Mouse (Mus musculus): ENCODE data around the gene Gm44973. TPM values are rescaled to one million over a fixed set of nuclear protein-coding genes. Genes with fewer than 3 reads are reported as not detected.
A peak's percentile ranks its signal among the peaks of the same experiment; 100 is the strongest.

Gene Gm44973
- polyA plus RNA-seq, 1 experiment from 2014 or later: not detected

- Histone ChIP-seq H3K27me3 (replicated peaks) (peaks cover 59% of the 10 kb centered on the region), H3K4me3 (peak overlapping the region; percentile 91), H3K9ac (peak overlapping the region; percentile 88), H3K4me2 (peak overlapping the region; percentile 88), H3K4me1 (replicated peaks) (peaks cover 41% of the 10 kb centered on the region), H3K27ac (ENCODE audit: poor library complexity, severe bottlenecking) (no peak overlapping the region), H3K9me3 (replicated peaks) (no peaks in the 10 kb centered on the region), H3K36me3 (no peaks in the 10 kb centered on the region)
- WGBS: 7% methylated on average over 10 of the region's 12 CpGs
- ATAC-seq (ENCODE audit: insufficient number of reproducible peaks, low FRiP score): no peak
Measured at GRCm38 (mm10) chr7:5052438-5052837, 37.1 kb downstream of the Gm44973 start.

DNA sequence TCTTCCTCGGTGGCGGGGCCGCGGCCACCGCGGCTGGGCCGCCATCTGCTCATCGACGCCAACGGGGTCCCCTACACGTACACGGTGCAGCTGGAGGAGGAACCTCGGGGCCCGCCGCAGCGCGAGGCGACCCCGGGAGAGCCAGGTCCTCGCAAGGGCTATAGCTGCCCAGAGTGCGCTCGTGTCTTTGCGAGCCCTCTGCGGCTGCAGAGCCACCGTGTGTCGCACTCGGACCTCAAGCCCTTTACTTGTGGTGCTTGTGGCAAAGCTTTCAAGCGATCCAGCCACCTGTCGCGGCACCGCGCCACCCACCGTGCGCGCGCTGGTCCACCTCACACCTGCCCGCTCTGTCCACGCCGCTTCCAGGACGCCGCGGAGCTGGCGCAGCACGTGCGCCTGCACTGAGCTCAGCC, 37.6 kb downstream of the Gm44973 start:
- no peak for ATAC-seq (ENCODE audit: insufficient number of reproducible peaks, low FRiP score)
- H3K4me1 ChIP-seq (replicated peaks): peaks cover 41% of the 10 kb centered on the region
- H3K36me3 ChIP-seq: no peaks in the 10 kb centered on the region
- WGBS: 6% methylated on average over 45 of the region's 45 CpGs
- H3K9ac ChIP-seq: peak overlapping the region; percentile 88
- peak overlapping the region; percentile 91 for H3K4me3 ChIP-seq
- H3K27me3 ChIP-seq (replicated peaks): peaks cover 64% of the 10 kb centered on the region
- H3K4me2 ChIP-seq: peak overlapping the region; percentile 88
- H3K27ac ChIP-seq (ENCODE audit: poor library complexity, severe bottlenecking): no peak overlapping the region
- no peaks in the 10 kb centered on the region for H3K9me3 ChIP-seq (replicated peaks)

DNA sequence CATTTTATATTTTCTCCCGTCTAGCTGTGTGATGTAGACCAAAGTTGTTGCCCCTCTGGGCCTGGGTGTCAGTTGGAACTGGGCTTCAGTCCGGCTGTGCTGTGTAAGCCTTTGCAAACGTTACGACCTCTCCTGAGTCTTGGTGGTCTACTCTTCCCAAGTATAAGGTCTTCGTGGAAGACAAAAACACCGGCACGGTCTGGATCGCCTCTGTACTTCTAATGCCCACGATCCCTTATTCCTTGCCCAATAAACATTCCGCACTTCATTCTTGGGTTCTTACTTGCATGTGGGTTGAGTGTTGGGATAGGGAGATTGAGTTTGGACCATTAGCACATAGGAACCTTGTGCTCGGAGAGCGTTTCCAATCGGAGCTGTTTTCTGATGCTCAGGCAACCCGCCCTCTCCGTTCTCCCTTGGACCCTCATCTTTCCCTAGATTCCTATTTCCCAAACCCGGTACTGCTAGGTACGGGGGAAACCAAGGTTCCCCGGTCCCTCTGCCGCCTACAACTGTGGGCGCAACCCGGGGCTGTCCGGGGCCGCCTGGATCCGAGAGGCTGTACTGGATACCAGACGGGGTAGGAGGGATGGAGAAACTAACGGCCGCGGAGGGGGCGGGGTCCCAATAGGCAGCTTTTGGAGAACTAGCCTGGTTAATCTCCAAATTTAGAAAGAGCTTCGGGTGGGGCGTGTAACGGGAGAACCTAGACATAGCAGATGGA, 38.3 kb downstream of the Gm44973 start:
- ATAC-seq (ENCODE audit: insufficient number of reproducible peaks, low FRiP score): no peak
- Histone ChIP-seq H3K36me3 (no peaks in the 10 kb centered on the region), H3K27me3 (replicated peaks) (peaks cover 70% of the 10 kb centered on the region), H3K4me1 (replicated peaks) (peaks cover 41% of the 10 kb centered on the region), H3K4me3 (peak overlapping the region; percentile 91), H3K9ac (peak overlapping the region; percentile 47), H3K4me2 (peak overlapping the region; percentile 88), H3K9me3 (replicated peaks) (no peaks in the 10 kb centered on the region), H3K27ac (ENCODE audit: poor library complexity, severe bottlenecking) (no peak overlapping the region)
- 7% methylated on average over 32 of the region's 32 CpGs for WGBS

- no peak for ATAC-seq (ENCODE audit: insufficient number of reproducible peaks, low FRiP score)
- peaks cover 42% of the 10 kb centered on the region for H3K4me1 ChIP-seq (replicated peaks)
- 3% methylated on average over 44 of the region's 55 CpGs for WGBS
Measured at GRCm38 (mm10) chr7:5056651-5057263, 41.5 kb downstream of the Gm44973 start.

DNA sequence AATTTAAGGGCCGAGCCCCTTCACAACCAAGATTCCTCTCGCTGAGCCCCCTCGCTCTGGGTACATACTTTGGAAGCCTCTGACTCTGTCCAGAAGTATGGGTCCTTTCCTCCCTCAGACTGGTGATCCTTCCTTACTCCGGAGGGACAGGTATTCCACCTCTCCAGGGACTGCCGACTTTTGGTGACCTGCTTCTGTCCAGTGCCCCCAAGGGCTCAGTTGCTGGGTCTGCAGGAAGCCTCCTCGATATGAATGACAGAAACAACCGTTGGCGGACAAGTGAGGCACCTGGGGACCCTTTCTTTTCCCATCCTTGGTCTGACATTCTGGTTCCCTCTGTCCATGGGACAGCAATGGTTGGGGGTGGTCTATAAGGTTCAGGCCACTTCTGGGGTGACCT, 42.1 kb downstream of the Gm44973 start:
- no peak for ATAC-seq (ENCODE audit: insufficient number of reproducible peaks, low FRiP score)
- Histone ChIP-seq H3K9ac (no peak overlapping the region), H3K4me2 (peak overlapping the region; percentile 64; the same call in 1 of the 2 replicates), H3K4me3 (peak overlapping the region; percentile 42; the same call in 1 of the 2 replicates), H3K27me3 (replicated peaks) (peaks cover 66% of the 10 kb centered on the region), H3K27ac (ENCODE audit: poor library complexity, severe bottlenecking) (no peak overlapping the region), H3K9me3 (replicated peaks) (no peaks in the 10 kb centered on the region), H3K4me1 (replicated peaks) (peaks cover 35% of the 10 kb centered on the region), H3K36me3 (no peaks in the 10 kb centered on the region)
- 31% methylated on average over 8 of the region's 8 CpGs for WGBS

More at GRCm38 (mm10) chr7:5056651-5057263, 41.5 kb downstream of the Gm44973 start:
- no peaks in the 10 kb centered on the region for H3K36me3 ChIP-seq
- H3K9me3 ChIP-seq (replicated peaks): no peaks in the 10 kb centered on the region
- H3K27me3 ChIP-seq (replicated peaks): peaks cover 72% of the 10 kb centered on the region
- peak overlapping the region; percentile 57 for H3K9ac ChIP-seq
- no peak overlapping the region for H3K27ac ChIP-seq (ENCODE audit: poor library complexity, severe bottlenecking)
- peak overlapping the region; percentile 42 for H3K4me3 ChIP-seq
- peak overlapping the region; percentile 64 for H3K4me2 ChIP-seq

DNA sequence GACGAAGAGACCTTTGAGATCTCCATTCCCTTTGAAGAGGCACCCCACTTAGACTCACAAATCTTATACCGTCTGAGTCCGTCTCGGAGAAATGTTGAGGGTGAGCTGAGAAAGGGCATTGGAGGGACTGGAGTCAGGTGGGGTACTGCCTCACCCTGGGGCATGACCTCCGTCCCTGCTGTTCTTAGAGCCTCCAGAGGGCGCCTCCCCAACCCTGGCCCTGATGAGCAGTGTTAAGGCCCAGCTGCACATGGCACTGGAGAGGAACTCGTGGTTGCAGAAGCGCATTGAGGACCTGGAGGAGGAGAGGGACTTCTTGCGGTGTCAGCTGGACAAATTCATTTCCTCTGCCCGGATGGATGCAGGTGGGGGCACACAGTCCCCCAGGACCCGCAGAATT, 42.5 kb downstream of the Gm44973 start:
- peaks cover 31% of the 10 kb centered on the region for H3K4me1 ChIP-seq (replicated peaks)
- no peaks in the 10 kb centered on the region for H3K36me3 ChIP-seq
- H3K27me3 ChIP-seq (replicated peaks): peaks cover 61% of the 10 kb centered on the region
- H3K4me2 ChIP-seq: no peak overlapping the region
- no peaks in the 10 kb centered on the region for H3K9me3 ChIP-seq (replicated peaks)
- no peak for ATAC-seq (ENCODE audit: insufficient number of reproducible peaks, low FRiP score)
- no peak overlapping the region for H3K4me3 ChIP-seq
- no peak overlapping the region for H3K9ac ChIP-seq
- H3K27ac ChIP-seq (ENCODE audit: poor library complexity, severe bottlenecking): no peak overlapping the region
- WGBS: 32% methylated on average over 11 of the region's 11 CpGs

- H3K27ac ChIP-seq (ENCODE audit: poor library complexity, severe bottlenecking): no peak overlapping the region
- no peak overlapping the region for H3K9ac ChIP-seq
- no peak for ATAC-seq (ENCODE audit: insufficient number of reproducible peaks, low FRiP score)
- H3K4me3 ChIP-seq: no peak overlapping the region
- no peaks in the 10 kb centered on the region for H3K9me3 ChIP-seq (replicated peaks)
- no peaks in the 10 kb centered on the region for H3K36me3 ChIP-seq
- H3K4me1 ChIP-seq (replicated peaks): peaks cover 28% of the 10 kb centered on the region
- H3K4me2 ChIP-seq: no peak overlapping the region
- peaks cover 53% of the 10 kb centered on the region for H3K27me3 ChIP-seq (replicated peaks)
- WGBS: 77% methylated on average over 1 of the region's 1 CpGs
Measured at GRCm38 (mm10) chr7:5058631-5059030, 43.3 kb downstream of the Gm44973 start.

DNA sequence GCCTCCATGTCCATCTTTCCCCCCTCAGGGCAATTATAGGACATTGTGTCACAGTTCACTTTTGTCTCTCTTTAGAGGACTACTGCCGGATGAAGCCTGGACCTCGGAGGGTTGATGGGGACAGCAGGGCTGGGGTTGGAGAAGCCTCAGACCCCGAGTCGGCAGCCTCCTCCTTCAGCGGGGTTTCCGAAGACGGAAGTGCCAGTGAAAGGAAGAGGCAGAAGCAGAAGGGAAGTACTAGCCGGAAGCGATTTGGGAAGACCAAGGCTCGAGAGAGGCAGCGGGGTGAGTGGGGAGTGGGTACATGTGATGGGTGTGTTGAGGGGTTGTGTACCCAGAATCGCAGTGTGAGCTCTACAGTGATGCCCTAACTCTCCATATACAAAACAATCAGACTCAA, 44.1 kb downstream of the Gm44973 start:
- Histone ChIP-seq H3K36me3 (no peaks in the 10 kb centered on the region), H3K4me1 (replicated peaks) (peaks cover 30% of the 10 kb centered on the region), H3K4me3 (no peak overlapping the region), H3K9ac (no peak overlapping the region), H3K27ac (ENCODE audit: poor library complexity, severe bottlenecking) (no peak overlapping the region), H3K27me3 (replicated peaks) (peaks cover 45% of the 10 kb centered on the region), H3K9me3 (replicated peaks) (no peaks in the 10 kb centered on the region), H3K4me2 (peak overlapping the region; percentile 92; the same call in 1 of the 2 replicates)
- no peak for ATAC-seq (ENCODE audit: insufficient number of reproducible peaks, low FRiP score)
- WGBS: 91% methylated on average over 12 of the region's 12 CpGs

- WGBS: 2% methylated on average over 27 of the region's 27 CpGs
- no peak for ATAC-seq (ENCODE audit: insufficient number of reproducible peaks, low FRiP score)
Measured at GRCm38 (mm10) chr7:5060239-5060731, 45.0 kb downstream of the Gm44973 start.

DNA sequence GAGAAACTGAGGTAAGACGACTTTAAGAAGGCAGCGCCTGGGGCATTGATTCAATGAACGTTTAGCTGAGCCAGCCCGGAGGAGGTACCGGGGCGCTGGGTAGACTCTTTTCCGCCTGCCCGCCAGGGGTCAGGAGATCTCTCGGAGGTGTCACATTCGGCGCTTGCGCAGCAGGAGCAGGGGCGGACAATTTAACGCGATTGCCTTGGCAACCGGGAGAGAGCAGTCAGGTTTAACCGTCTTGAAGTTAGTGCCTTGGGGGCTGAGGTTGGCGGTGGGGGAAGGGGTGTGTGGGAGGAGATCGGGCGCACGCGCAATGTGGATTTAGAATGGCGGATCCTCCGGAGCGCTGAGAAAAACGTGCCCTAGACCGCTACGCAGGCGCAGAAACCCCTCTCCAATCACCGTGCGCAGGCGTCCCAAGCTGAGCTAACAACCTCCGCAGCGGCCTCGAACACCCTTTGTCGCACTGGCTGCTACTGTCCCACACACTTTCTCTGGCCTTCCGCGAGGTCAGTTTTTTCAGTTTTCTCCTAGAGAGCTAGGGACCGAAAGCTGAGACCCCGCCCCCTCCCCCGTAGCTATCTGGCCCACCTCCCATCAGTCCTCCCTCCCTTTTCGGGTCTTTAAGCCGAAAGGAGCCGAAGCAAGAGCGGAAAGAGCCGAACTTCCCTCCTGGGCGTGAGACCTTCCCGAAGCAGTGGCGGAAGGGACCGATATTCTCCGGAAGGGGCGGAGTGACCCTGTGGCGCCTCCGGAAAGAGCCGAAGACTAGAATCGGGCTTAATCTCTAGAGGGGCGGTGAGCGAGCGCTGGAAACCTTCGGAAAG, 45.9 kb downstream of the Gm44973 start:
- peaks cover 42% of the 10 kb centered on the region for H3K4me1 ChIP-seq (replicated peaks)
- peak overlapping the region; percentile 92 for H3K4me2 ChIP-seq
- no peaks in the 10 kb centered on the region for H3K9me3 ChIP-seq (replicated peaks)
- peak overlapping the region; percentile 83 for H3K4me3 ChIP-seq
- peak; percentile 91 for ATAC-seq (ENCODE audit: insufficient number of reproducible peaks, low FRiP score)
- peaks cover 28% of the 10 kb centered on the region for H3K27me3 ChIP-seq (replicated peaks)
- peaks cover 5% of the 10 kb centered on the region for H3K36me3 ChIP-seq
- peak overlapping the region; percentile 99 for H3K27ac ChIP-seq (ENCODE audit: poor library complexity, severe bottlenecking)
- H3K9ac ChIP-seq: peak overlapping the region; percentile 93
- WGBS: under 1% methylated on average over 60 of the region's 60 CpGs

More at GRCm38 (mm10) chr7:5060239-5060731, 45.0 kb downstream of the Gm44973 start:
- Histone ChIP-seq H3K27me3 (replicated peaks) (peaks cover 37% of the 10 kb centered on the region), H3K4me2 (peak overlapping the region; percentile 92), H3K4me1 (replicated peaks) (peaks cover 33% of the 10 kb centered on the region), H3K27ac (ENCODE audit: poor library complexity, severe bottlenecking) (peak overlapping the region; percentile 99), H3K4me3 (peak overlapping the region; percentile 83), H3K9me3 (replicated peaks) (no peaks in the 10 kb centered on the region), H3K36me3 (no peaks in the 10 kb centered on the region), H3K9ac (peak overlapping the region; percentile 93)
